Mouse (Mus musculus) megakaryocyte, embryonic 14.5 days (primary cell): ENCODE measurements at regions not wholly inside any gene's neighbourhood (a gene's known extent, or its start where the extent isn't known, plus 50 kb on each side); places are given as distances from the start of the nearest gene placed in this dataset.

Experiments
- FLI1 ChIP-seq: IDR thresholded peaks from 2 replicates; pipeline ENCODE4 v1.6.1; 2012; ENCODE audit warnings: low read length, inconsistent platforms, mixed read lengths
- GATA1 ChIP-seq: IDR thresholded peaks from 3 replicates; pipeline ENCODE4 v1.6.1; 2012; ENCODE audit warnings: mixed read lengths, low read length, inconsistent platforms, borderline replicate concordance

DNA sequence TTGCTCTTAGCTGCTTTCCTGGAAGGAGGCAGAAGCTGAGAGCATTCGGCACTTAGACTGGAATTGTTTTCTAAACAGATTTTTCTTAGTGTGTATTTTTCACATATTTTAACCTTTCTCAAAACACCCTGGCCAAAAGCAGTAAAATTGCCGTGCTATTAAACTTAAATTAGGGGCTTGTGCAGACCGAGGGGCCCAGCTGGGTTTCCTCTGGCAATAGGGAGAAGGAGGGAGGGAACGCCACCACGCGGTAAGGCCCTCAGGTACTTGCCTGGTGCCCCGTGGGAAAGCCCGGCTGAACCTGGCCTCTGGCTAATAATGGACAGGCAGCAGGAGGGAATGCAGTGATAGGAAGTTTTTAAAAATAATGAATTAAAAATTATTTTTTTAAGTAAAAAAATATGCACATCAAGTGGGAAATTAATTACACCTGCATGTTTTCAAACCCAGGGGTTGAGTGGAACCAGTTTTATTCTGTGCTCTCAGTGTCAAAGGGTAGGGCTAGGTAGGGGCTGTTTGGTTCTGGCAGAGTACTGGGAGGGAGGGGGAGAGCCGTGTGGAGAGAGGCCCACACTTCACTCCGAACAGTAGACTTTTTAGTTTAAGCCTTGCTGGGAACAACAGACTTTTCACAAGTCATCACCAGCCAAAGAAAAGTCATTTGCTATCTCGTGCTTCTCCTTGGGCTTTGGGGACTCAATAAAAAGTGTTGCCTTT, 543.8 kb downstream of the Ccdc171 start:
- TF ChIP-seq GATA1 (no peak), FLI1 (no peak)
